Mouse (Mus musculus) forebrain, embryonic 15.5 days (tissue): Measurements from ENCODE around the gene Synm. TPM values are rescaled to one million over a fixed set of nuclear protein-coding genes. Genes with fewer than 3 reads are reported as not detected.

Experiments used
- ATAC-seq: fragments of 200-750 bp; cut with Nextera tagmentation; replicated peaks from 2 replicates; pipeline ENCODE4 v1.8.0; 2017; ENCODE audit warnings: mild to moderate bottlenecking, moderate TSS enrichment, moderate library complexity
- H3K27ac ChIP-seq: fragments of 300-500 bp; sonication (generic); replicated peaks from 2 replicates; pipeline ENCODE4 v1.5.1; 2015; ENCODE audit warnings: mild to moderate bottlenecking, inconsistent platforms
- H3K27me3 ChIP-seq: fragments of 300-500 bp; sonication (generic); 2 replicates; pipeline ENCODE4 v1.6.1; 2015; ENCODE audit warnings: inconsistent platforms
- H3K36me3 ChIP-seq: fragments of 300-500 bp; sonication (generic); 2 replicates; pipeline ENCODE4 v1.6.1; 2015; ENCODE audit warnings: mild to moderate bottlenecking, inconsistent platforms
- H3K4me1 ChIP-seq: fragments of 300-500 bp; sonication (generic); 2 replicates; pipeline ENCODE4 v1.6.1; 2015; ENCODE audit warnings: inconsistent platforms
- H3K4me2 ChIP-seq: fragments of 300-500 bp; sonication (generic); replicated peaks from 2 replicates; pipeline ENCODE4 v1.6.1; 2015; ENCODE audit warnings: mild to moderate bottlenecking, inconsistent platforms
- H3K4me3 ChIP-seq: fragments of 300-500 bp; sonication (generic); 2 replicates; pipeline ENCODE4 v1.5.1; 2015; ENCODE audit warnings: mild to moderate bottlenecking, inconsistent platforms
- H3K9ac ChIP-seq: fragments of 300-500 bp; sonication (generic); replicated peaks from 2 replicates; pipeline ENCODE4 v1.6.1; 2015; ENCODE audit warnings: mild to moderate bottlenecking, inconsistent platforms
- H3K9me3 ChIP-seq: fragments of 300-500 bp; sonication (generic); 2 replicates; pipeline ENCODE4 v1.6.1; 2016; ENCODE audit warnings: inconsistent platforms
- WGBS: fragments of 180-500 bp; shearing (Covaris S2); methylation state at CpG from one replicate; pipeline ENCODE4 v1.1.7; 2015; ENCODE audit warnings: mixed read lengths; 5-methylcytosine and 5-hydroxymethylcytosine counted together
- polyA plus RNA-seq: library from polyadenylated mRNA; unstranded; fragments of >200 nt; fragmentation: Nextera tagmentation; extraction: Ambion mirVana; gene quantifications from 2 replicates; pipeline ENCODE4 v1.2.1, GENCODE M21; 2015

The Synm gene
- polyA plus RNA-seq, 1 experiment from 2014 or later: 4.5 TPM

DNA sequence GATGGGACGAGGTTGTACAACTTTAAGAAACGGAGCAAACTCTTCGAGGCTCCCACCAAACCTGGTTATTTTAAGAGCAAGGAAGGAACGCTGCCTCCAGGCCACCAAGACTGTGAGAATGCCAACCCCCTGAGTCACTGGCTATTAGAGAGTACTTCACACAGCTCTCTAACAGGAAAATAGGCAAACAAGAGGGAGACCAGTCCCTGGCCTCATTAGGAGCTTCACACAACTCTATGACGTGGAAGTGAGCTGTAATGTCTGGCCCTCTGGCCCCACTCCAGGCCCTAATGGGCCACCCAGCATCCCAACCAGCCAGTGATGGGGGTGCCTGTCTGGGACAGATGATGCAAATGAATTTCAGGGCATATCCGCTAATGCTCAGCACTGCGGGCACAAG, 17.8 kb downstream of the Synm start:
- ATAC-seq: no peak; the same call in 1 of the 2 replicates
- peaks cover 10% of the 10 kb centered on the region; the same call in 1 of the 2 replicates for H3K4me1 ChIP-seq
- no peak overlapping the region for H3K27ac ChIP-seq
- no peaks in the 10 kb centered on the region for H3K36me3 ChIP-seq
- no peak overlapping the region for H3K9ac ChIP-seq
- no peak overlapping the region for H3K4me2 ChIP-seq
- no peaks in the 10 kb centered on the region for H3K27me3 ChIP-seq
- 47% methylated on average over 7 of the region's 7 CpGs for WGBS
- H3K4me3 ChIP-seq: no peak overlapping the region
- no peaks in the 10 kb centered on the region for H3K9me3 ChIP-seq

DNA sequence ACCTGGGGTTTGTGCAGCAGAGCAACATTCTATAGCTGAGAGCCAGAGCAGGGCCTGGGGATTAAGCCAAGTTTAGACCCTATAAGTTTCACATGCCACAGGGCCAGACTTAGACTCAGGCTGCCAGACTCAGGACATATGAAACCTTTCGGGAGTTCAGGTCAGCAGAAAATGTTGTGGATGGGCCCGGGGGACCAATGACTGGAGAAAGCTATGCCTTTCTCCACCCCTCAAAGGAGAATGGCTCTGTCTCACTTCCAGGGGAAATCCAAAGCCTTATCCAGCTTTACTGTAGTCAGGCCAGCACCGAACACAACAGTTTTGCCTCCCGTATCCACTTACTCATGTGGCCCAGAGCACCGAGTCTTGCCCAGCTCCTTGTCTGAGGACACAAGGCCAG, 18.7 kb downstream of the Synm start:
- Histone ChIP-seq H3K36me3 (no peaks in the 10 kb centered on the region), H3K27ac (no peak overlapping the region), H3K4me2 (no peak overlapping the region), H3K27me3 (no peaks in the 10 kb centered on the region), H3K4me1 (peaks cover 10% of the 10 kb centered on the region; the same call in 1 of the 2 replicates), H3K4me3 (no peak overlapping the region), H3K9me3 (no peaks in the 10 kb centered on the region), H3K9ac (no peak overlapping the region)
- no peak for ATAC-seq
- 84% methylated on average over 5 of the region's 5 CpGs for WGBS

DNA sequence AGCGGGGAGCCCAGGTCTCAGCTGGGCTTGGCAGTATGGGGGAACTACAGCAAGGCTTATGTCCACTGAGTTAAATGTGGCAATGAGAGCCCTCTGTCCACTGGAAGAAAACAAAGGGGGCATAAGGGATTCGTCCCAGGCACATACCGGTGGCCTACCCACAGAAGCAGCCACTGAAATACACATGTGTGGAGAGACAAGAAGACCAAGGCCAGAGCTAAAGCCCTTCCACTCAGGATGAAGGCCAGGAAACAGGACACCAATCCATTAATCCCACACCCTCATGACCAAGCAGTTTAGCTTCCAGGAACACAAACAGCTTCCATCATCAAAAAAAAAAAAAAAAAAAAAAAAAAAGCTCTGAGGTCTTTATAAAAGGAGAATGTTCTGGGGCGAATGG, 19.2 kb downstream of the Synm start:
- 93% methylated on average over 4 of the region's 4 CpGs for WGBS
- no peak for ATAC-seq
- Histone ChIP-seq H3K4me2 (no peak overlapping the region), H3K36me3 (no peaks in the 10 kb centered on the region), H3K9ac (no peak overlapping the region), H3K4me3 (no peak overlapping the region), H3K27ac (no peak overlapping the region), H3K4me1 (peaks cover 10% of the 10 kb centered on the region; the same call in 1 of the 2 replicates), H3K9me3 (no peaks in the 10 kb centered on the region), H3K27me3 (no peaks in the 10 kb centered on the region)

DNA sequence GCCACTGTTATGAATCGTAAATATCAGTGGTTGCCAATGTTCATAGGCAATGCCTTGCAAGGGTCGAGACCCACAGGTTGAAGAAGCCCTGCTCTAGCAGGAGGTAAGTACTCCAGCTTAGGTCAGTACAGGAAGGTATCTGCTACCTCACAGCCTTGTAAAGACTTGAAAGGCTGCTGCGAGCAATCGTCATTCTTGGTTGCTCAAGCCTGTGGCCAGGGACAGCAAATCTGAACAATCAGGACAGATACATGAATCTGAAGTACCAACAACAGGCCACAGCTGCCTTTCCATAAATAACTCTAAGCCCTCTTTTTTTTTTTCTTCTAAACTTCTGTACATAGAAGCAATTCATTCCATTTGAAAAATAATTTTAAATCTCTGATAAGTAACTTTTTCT, 27.3 kb downstream of the Synm start:
- Histone ChIP-seq H3K4me2 (no peak overlapping the region), H3K36me3 (no peaks in the 10 kb centered on the region), H3K9me3 (no peaks in the 10 kb centered on the region), H3K4me1 (no peaks in the 10 kb centered on the region), H3K27ac (no peak overlapping the region), H3K27me3 (no peaks in the 10 kb centered on the region), H3K4me3 (no peak overlapping the region), H3K9ac (no peak overlapping the region)
- ATAC-seq: no peak
- WGBS: 89% methylated on average over 4 of the region's 4 CpGs

GRCm38 (mm10) chr7:67730431-67731110, 29.0 kb downstream of the Synm start:
- ATAC-seq: no peak
- H3K4me3 ChIP-seq: no peak overlapping the region
- no peaks in the 10 kb centered on the region for H3K27me3 ChIP-seq
- H3K9ac ChIP-seq: no peak overlapping the region
- H3K9me3 ChIP-seq: no peaks in the 10 kb centered on the region
- no peaks in the 10 kb centered on the region for H3K4me1 ChIP-seq
- H3K27ac ChIP-seq: no peak overlapping the region
- H3K36me3 ChIP-seq: no peaks in the 10 kb centered on the region
- 57% methylated on average over 5 of the region's 5 CpGs for WGBS
- no peak overlapping the region for H3K4me2 ChIP-seq

GRCm38 (mm10) chr7:67728809-67729208, 30.7 kb downstream of the Synm start:
- no peak overlapping the region for H3K9ac ChIP-seq
- WGBS: 93% methylated on average over 4 of the region's 4 CpGs

GRCm38 (mm10) chr7:67728203-67728602, 31.3 kb downstream of the Synm start:
- H3K9ac ChIP-seq: no peak overlapping the region
- no peaks in the 10 kb centered on the region for H3K4me1 ChIP-seq
- H3K9me3 ChIP-seq: no peaks in the 10 kb centered on the region
- no peak overlapping the region for H3K4me2 ChIP-seq
- H3K27me3 ChIP-seq: no peaks in the 10 kb centered on the region
- no peaks in the 10 kb centered on the region for H3K36me3 ChIP-seq
- no peak overlapping the region for H3K4me3 ChIP-seq
- WGBS: 98% methylated on average over 4 of the region's 4 CpGs
- H3K27ac ChIP-seq: no peak overlapping the region
- no peak for ATAC-seq

More at GRCm38 (mm10) chr7:67728809-67729208, 30.7 kb downstream of the Synm start:
- no peak overlapping the region for H3K4me2 ChIP-seq
- H3K4me1 ChIP-seq: no peaks in the 10 kb centered on the region
- H3K27ac ChIP-seq: no peak overlapping the region
- no peaks in the 10 kb centered on the region for H3K9me3 ChIP-seq
- H3K27me3 ChIP-seq: no peaks in the 10 kb centered on the region
- no peak for ATAC-seq
- H3K4me3 ChIP-seq: no peak overlapping the region
- no peaks in the 10 kb centered on the region for H3K36me3 ChIP-seq

DNA sequence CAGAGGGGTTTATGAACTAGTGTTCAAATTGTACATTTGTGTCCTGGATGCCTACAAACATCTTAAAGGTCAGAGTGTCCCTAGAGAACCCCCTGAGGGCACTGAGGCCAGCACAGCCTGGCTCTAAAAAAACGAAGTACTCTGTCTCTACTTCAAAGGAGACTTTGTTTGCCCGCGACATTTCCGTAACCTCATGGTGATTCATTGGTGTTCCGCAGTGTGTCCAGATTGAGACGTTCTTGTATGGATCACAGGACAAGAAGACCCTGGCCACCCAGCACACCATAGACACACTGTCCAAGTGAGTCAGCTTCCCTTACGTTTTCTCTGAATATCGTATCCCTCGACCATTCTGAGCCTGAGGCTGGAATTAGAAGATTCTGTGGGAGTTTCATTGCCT, 34.5 kb downstream of the Synm start:
- Histone ChIP-seq H3K27me3 (no peaks in the 10 kb centered on the region), H3K9me3 (no peaks in the 10 kb centered on the region), H3K36me3 (no peaks in the 10 kb centered on the region), H3K4me2 (no peak overlapping the region), H3K4me1 (no peaks in the 10 kb centered on the region), H3K9ac (no peak overlapping the region), H3K27ac (no peak overlapping the region), H3K4me3 (no peak overlapping the region)
- WGBS: 85% methylated on average over 9 of the region's 9 CpGs
- ATAC-seq: no peak

DNA sequence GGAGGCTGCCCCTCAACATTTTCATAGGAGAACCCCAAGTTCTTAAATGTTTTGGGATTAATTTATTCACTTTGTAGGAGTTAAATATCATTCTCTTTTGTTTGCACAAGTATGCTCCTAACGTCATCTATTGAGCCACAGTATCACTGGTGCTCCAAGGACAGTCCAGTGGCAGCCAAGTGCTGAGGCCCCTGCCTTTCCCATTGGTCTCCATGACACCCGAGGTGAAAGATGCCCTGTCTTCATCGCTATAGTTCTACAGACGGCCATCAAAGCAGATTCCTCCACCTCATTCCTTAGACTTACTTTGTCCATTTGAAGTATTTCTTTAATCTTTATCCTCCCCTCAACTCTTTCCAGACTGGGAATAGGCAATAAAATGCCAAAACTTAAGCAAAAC, 35.0 kb downstream of the Synm start:
- no peak overlapping the region for H3K4me2 ChIP-seq
- 84% methylated on average over 4 of the region's 4 CpGs for WGBS
- no peak overlapping the region for H3K9ac ChIP-seq
- no peak for ATAC-seq
- no peaks in the 10 kb centered on the region for H3K9me3 ChIP-seq
- H3K4me1 ChIP-seq: no peaks in the 10 kb centered on the region
- H3K4me3 ChIP-seq: no peak overlapping the region
- H3K27ac ChIP-seq: no peak overlapping the region
- no peaks in the 10 kb centered on the region for H3K27me3 ChIP-seq
- H3K36me3 ChIP-seq: no peaks in the 10 kb centered on the region

GRCm38 (mm10) chr7:67722163-67722562, 37.4 kb downstream of the Synm start:
- H3K9me3 ChIP-seq: no peaks in the 10 kb centered on the region
- H3K4me1 ChIP-seq: no peaks in the 10 kb centered on the region
- H3K27ac ChIP-seq: no peak overlapping the region
- H3K4me3 ChIP-seq: no peak overlapping the region
- no peak for ATAC-seq
- no peaks in the 10 kb centered on the region for H3K36me3 ChIP-seq
- H3K9ac ChIP-seq: no peak overlapping the region
- no peak overlapping the region for H3K4me2 ChIP-seq
- 40% methylated on average over 2 of the region's 2 CpGs for WGBS
- no peaks in the 10 kb centered on the region for H3K27me3 ChIP-seq

- WGBS: 58% methylated on average over 8 of the region's 8 CpGs
Observed at GRCm38 (mm10) chr7:67718804-67719203, 40.7 kb downstream of the Synm start.

DNA sequence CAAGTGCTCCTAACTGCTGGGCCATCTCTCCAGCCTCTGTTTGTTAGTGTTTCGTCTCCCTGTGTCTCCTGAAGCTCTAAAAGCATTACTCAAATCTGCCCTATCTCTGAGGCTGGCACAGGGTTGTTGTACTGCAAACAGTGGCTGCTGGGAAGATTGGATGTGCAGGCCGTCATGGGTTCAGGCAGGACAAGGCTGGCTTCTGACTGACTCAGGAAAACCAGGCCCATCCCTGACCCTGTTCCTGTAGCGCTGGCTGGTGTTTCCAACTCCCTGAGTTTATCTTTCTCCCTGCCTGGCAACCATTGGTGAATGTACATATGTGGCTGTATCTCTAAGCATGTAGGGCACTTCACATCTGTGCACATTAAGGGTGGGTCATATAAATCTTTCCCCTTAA, 42.0 kb downstream of the Synm start:
- no peaks in the 10 kb centered on the region for H3K27me3 ChIP-seq
- no peak overlapping the region for H3K9ac ChIP-seq
- H3K4me3 ChIP-seq: no peak overlapping the region
- H3K4me2 ChIP-seq: no peak overlapping the region
- peaks cover 4% of the 10 kb centered on the region for H3K36me3 ChIP-seq
- no peak for ATAC-seq
- H3K9me3 ChIP-seq: no peaks in the 10 kb centered on the region
- no peak overlapping the region for H3K27ac ChIP-seq
- peaks cover 10% of the 10 kb centered on the region for H3K4me1 ChIP-seq
- WGBS: 92% methylated on average over 3 of the region's 3 CpGs

More at GRCm38 (mm10) chr7:67718804-67719203, 40.7 kb downstream of the Synm start:
- no peaks in the 10 kb centered on the region for H3K9me3 ChIP-seq
- H3K4me1 ChIP-seq: peaks cover 9% of the 10 kb centered on the region
- H3K27me3 ChIP-seq: no peaks in the 10 kb centered on the region
- ATAC-seq: no peak
- H3K9ac ChIP-seq: no peak overlapping the region
- H3K36me3 ChIP-seq: no peaks in the 10 kb centered on the region
- H3K4me2 ChIP-seq: no peak overlapping the region
- no peak overlapping the region for H3K4me3 ChIP-seq
- no peak overlapping the region for H3K27ac ChIP-seq

DNA sequence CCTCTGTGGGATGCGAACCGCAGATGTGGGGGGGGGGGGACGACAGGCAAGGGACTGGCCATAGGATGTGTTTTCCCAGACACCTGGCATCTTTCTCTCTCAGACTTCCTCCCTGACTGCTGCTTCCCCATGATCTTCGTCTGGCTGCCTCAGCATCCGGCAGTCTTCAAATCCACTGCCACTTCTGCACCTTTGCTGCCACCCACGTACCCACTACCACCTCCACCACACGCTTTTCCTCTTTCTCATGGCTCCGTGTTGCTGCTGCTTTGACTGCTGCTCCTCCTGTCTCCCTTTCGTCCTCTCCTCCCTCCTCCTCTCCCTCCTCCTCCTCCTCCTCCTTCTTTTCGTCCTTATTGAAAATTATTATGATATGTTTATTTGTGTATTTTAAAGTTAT, 42.6 kb downstream of the Synm start:
- Histone ChIP-seq H3K27me3 (no peaks in the 10 kb centered on the region), H3K4me2 (no peak overlapping the region), H3K9ac (no peak overlapping the region), H3K4me1 (peaks cover 10% of the 10 kb centered on the region), H3K9me3 (no peaks in the 10 kb centered on the region), H3K36me3 (peaks cover 4% of the 10 kb centered on the region), H3K27ac (no peak overlapping the region), H3K4me3 (no peak overlapping the region)
- ATAC-seq: no peak
- WGBS: 86% methylated on average over 10 of the region's 10 CpGs
